In genomic region chr2:103066683-103067551, GRCm38 (mm10) we compare ENCODE assay signal across 33 mouse cellular contexts.
"Had no signal": no experiment of that assay in that cellular context is flagged by ENCODE, and none has a peak within 500 bp of the region (broad histone marks: within the 10 kb centered on the region; RNA-seq: fewer than 3 reads in every experiment).

No protein-coding gene starts in this region.

- ATAC-seq: hindbrain, embryonic 16.5 days; hindbrain, postnatal 0 days; inflammation-experienced regulatory T-cells, adult 6 months; intestine, embryonic 15.5 days; intestine, embryonic 16.5 days; intestine, postnatal 0 days had no signal

- H3K27ac ChIP-seq: heart, embryonic 10.5 days; heart, embryonic 13.5 days; heart, embryonic 15.5 days; hindbrain, embryonic 10.5 days; hindbrain, embryonic 12.5 days; hindbrain, embryonic 13.5 days; hindbrain, embryonic 14.5 days; hindbrain, embryonic 15.5 days; hindbrain, postnatal 0 days; intestine, embryonic 15.5 days; kidney, embryonic 15.5 days; kidney, postnatal 0 days; layer of hippocampus, adult 2 months; left cerebral cortex, adult 2 months had no signal

- H3K9me3 ChIP-seq: heart, embryonic 10.5 days; heart, embryonic 12.5 days; heart, embryonic 13.5 days; heart, embryonic 15.5 days; hindbrain, embryonic 10.5 days; hindbrain, embryonic 12.5 days; hindbrain, embryonic 13.5 days; hindbrain, embryonic 15.5 days; intestine, embryonic 15.5 days; kidney, embryonic 15.5 days had no signal

- H3K4me3 ChIP-seq: heart, embryonic 10.5 days; heart, embryonic 12.5 days; heart, embryonic 13.5 days; heart, embryonic 15.5 days; hindbrain, embryonic 10.5 days; hindbrain, embryonic 12.5 days; hindbrain, embryonic 13.5 days; hindbrain, embryonic 15.5 days; intestine, embryonic 15.5 days; kidney, embryonic 15.5 days; layer of hippocampus, adult 2 months; left cerebral cortex, adult 2 months had no signal

- H3K4me1 ChIP-seq: intestine, embryonic 15.5 days had no signal

- DNase-seq: heart, postnatal 10 days; heart, postnatal 14 days; heart, postnatal 36 days; heart, postnatal 4 days; kidney, adult 11 months; kidney, adult 18-20 months; kidney, adult 8-10 months; kidney, postnatal 10 days; kidney, postnatal 14 days; kidney, postnatal 25 days; kidney, postnatal 4 days; layer of hippocampus, adult 9-11 months; layer of hippocampus, postnatal 36 days had no signal

- H3K36me3 ChIP-seq: heart, embryonic 10.5 days; heart, embryonic 15.5 days; hindbrain, embryonic 10.5 days; hindbrain, embryonic 12.5 days; hindbrain, embryonic 13.5 days; hindbrain, embryonic 15.5 days; intestine, embryonic 15.5 days; kidney, embryonic 15.5 days had no signal

- H3K9ac ChIP-seq: heart, embryonic 12.5 days; heart, embryonic 13.5 days; heart, embryonic 15.5 days; hindbrain, embryonic 12.5 days; hindbrain, embryonic 13.5 days; hindbrain, embryonic 14.5 days; hindbrain, embryonic 15.5 days; intestine, embryonic 15.5 days; kidney, embryonic 15.5 days had no signal

- H3K27me3 ChIP-seq: heart, embryonic 12.5 days; heart, embryonic 13.5 days; heart, embryonic 15.5 days; hindbrain, embryonic 12.5 days; hindbrain, embryonic 13.5 days; hindbrain, embryonic 15.5 days; intestine, embryonic 15.5 days; kidney, embryonic 15.5 days had no signal

- H3K4me2 ChIP-seq: heart, embryonic 11.5 days; heart, embryonic 12.5 days; heart, embryonic 13.5 days; heart, embryonic 15.5 days; hindbrain, embryonic 12.5 days; hindbrain, embryonic 13.5 days; hindbrain, embryonic 14.5 days; hindbrain, embryonic 15.5 days; intestine, embryonic 15.5 days; kidney, embryonic 15.5 days had no signal
